In genomic region chr5:86858336-86858735, GRCm38 (mm10) we compare ENCODE assay signal across 30 mouse cellular contexts. TPM values are rescaled to one million over a fixed set of nuclear protein-coding genes. Genes with fewer than 3 reads are reported as not detected.
A peak's percentile ranks its signal among the peaks of the same experiment; 100 is the strongest.
DNase-seq lines count a peak whose midpoint lies in the region; ATAC-seq and TF ChIP-seq lines count a peak whose summit lies in the region.
"Had no signal": no experiment of that assay in that cellular context is flagged by ENCODE, and none has a peak within 500 bp of the region (broad histone marks: within the 10 kb centered on the region; RNA-seq: fewer than 3 reads in every experiment).

No protein-coding gene starts in this region.

- H3K9me3 ChIP-seq in stomach, postnatal 0 days (ENCODE audit: control insufficient read depth, low read length): no peaks in the 10 kb centered on the region
- no peaks in the 10 kb centered on the region for H3K9me3 ChIP-seq in midbrain, embryonic 13.5 days
- H3K9me3 ChIP-seq: embryonic facial prominence, embryonic 12.5 days; forebrain, embryonic 13.5 days; G1E; heart, embryonic 12.5 days; heart, embryonic 15.5 days; hindbrain, embryonic 15.5 days had no signal

- H3K4me2 ChIP-seq in stomach, postnatal 0 days (replicated peaks; ENCODE audit: low read depth): no peak overlapping the region
- H3K4me2 ChIP-seq in midbrain, embryonic 13.5 days (replicated peaks): no peak overlapping the region
- H3K4me2 ChIP-seq: embryonic facial prominence, embryonic 12.5 days; forebrain, embryonic 13.5 days; heart, embryonic 12.5 days; heart, embryonic 15.5 days; hindbrain, embryonic 15.5 days had no signal

- TF ChIP-seq EP300 in stomach, postnatal 0 days (optimal IDR thresholded peaks at IDR 0.05): no peak

- ATAC-seq in stomach, postnatal 0 days (ENCODE audit: low FRiP score, low TSS enrichment): no peak
- no peak for ATAC-seq in midbrain, embryonic 13.5 days
- ATAC-seq: activated CD4-positive, CD25-positive, alpha-beta regulatory T cell, adult 4 months; forebrain, embryonic 13.5 days; forebrain, embryonic 16.5 days; intestine, postnatal 0 days; Patski had no signal

- H3K4me1 ChIP-seq in stomach, postnatal 0 days (replicated peaks; ENCODE audit: control insufficient read depth, insufficient read depth): no peaks in the 10 kb centered on the region
- H3K4me1 ChIP-seq in midbrain, embryonic 13.5 days (replicated peaks): no peaks in the 10 kb centered on the region
- H3K4me1 ChIP-seq: embryonic facial prominence, embryonic 12.5 days; forebrain, embryonic 13.5 days; heart, embryonic 15.5 days; hindbrain, embryonic 15.5 days had no signal

- WGBS in stomach, postnatal 0 days: 52% methylated on average over 3 of the region's 3 CpGs
- 51% methylated on average over 3 of the region's 3 CpGs for WGBS in midbrain, embryonic 13.5 days

- peak; percentile 81 for DNase-seq in heart, adult 11 months
- no peak for DNase-seq in heart, postnatal 14 days
- peak; percentile 91 for DNase-seq in R1 (ENCODE audit: low read depth, low spot score)
- DNase-seq in stomach, postnatal 0 days (ENCODE audit: low spot score): no peak
- DNase-seq in cerebellum, postnatal 14 days: no peak
- DNase-seq: adrenal gland, adult 8-10 months; adrenal gland, postnatal 25 days; B cell, adult 2 months; cerebellum, adult 11-12 months; cerebellum, adult 8-10 months; cerebellum, postnatal 10 days; gastrocnemius, postnatal 14 days; heart, adult 18-20 months; heart, postnatal 10 days; heart, postnatal 4 days; kidney, adult 2 months had no signal

- no peaks in the 10 kb centered on the region for H3K27me3 ChIP-seq in stomach, postnatal 0 days (ENCODE audit: control insufficient read depth, insufficient read depth, low read length)
- H3K27me3 ChIP-seq in midbrain, embryonic 13.5 days: no peaks in the 10 kb centered on the region
- H3K27me3 ChIP-seq: CH12.LX; embryonic facial prominence, embryonic 12.5 days; forebrain, embryonic 13.5 days; heart, embryonic 12.5 days; heart, embryonic 15.5 days; hindbrain, embryonic 15.5 days; Patski had no signal

- no peak overlapping the region for H3K9ac ChIP-seq in stomach, postnatal 0 days (ENCODE audit: low read length)
- H3K9ac ChIP-seq in midbrain, embryonic 13.5 days (replicated peaks): no peak overlapping the region
- H3K9ac ChIP-seq: embryonic facial prominence, embryonic 12.5 days; forebrain, embryonic 13.5 days; heart, embryonic 12.5 days; heart, embryonic 15.5 days; hindbrain, embryonic 15.5 days had no signal

- intact Hi-C loops in heart, postnatal 14 days (cut with DNase I): no loop called here

- H3K4me3 ChIP-seq in stomach, postnatal 0 days (ENCODE audit: low read depth, low read length): no peak overlapping the region
- H3K4me3 ChIP-seq in midbrain, embryonic 13.5 days (replicated peaks): no peak overlapping the region
- H3K4me3 ChIP-seq: embryonic facial prominence, embryonic 12.5 days; erythroblast, embryonic 14.5 days; forebrain, embryonic 13.5 days; heart, embryonic 12.5 days; heart, embryonic 15.5 days; hindbrain, embryonic 15.5 days had no signal

- TF ChIP-seq CTCF in stomach, postnatal 0 days (IDR thresholded peaks at IDR 0.05; ENCODE audit: low read depth): no peak

- H3K36me3 ChIP-seq in stomach, postnatal 0 days (ENCODE audit: control insufficient read depth, insufficient read depth, low read length): no peaks in the 10 kb centered on the region
- no peaks in the 10 kb centered on the region for H3K36me3 ChIP-seq in midbrain, embryonic 13.5 days
- H3K36me3 ChIP-seq: embryonic facial prominence, embryonic 12.5 days; G1E; heart, embryonic 12.5 days; heart, embryonic 15.5 days; hindbrain, embryonic 15.5 days had no signal

- H3K27ac ChIP-seq in stomach, postnatal 0 days (replicated peaks): 0 out of 2 replicates have a peak overlapping the region, but pooled peaks have one; percentile 13
- H3K27ac ChIP-seq in midbrain, embryonic 13.5 days: no peak overlapping the region
- H3K27ac ChIP-seq: embryonic facial prominence, embryonic 12.5 days; forebrain, embryonic 13.5 days; heart, embryonic 15.5 days; hindbrain, embryonic 15.5 days had no signal

RNA-seq across cellular contexts. Expression of gene Ugt2b34, which starts 48.4 kb away (rescaled TPM):
- not detected for total RNA-seq in heart, postnatal 14 days (2021)
- 64.1 and 68.1 TPM in 2 replicates for polyA plus RNA-seq in stomach, postnatal 0 days (2015; fragmentation: Nextera tagmentation; extraction: Ambion mirVana)
- polyA plus RNA-seq in midbrain, embryonic 13.5 days (2015; fragmentation: Nextera tagmentation; extraction: Ambion mirVana): 0.13 TPM in 1 of 2 replicates, not detected in the other
- total RNA-seq: adrenal gland, adult 8-10 months; adrenal gland, postnatal 25 days; CH12.LX; gastrocnemius, postnatal 14 days; heart, postnatal 10 days; heart, postnatal 4 days had no signal
- polyA plus RNA-seq: activated CD4-positive, CD25-positive, alpha-beta regulatory T cell, adult 4 months; embryonic facial prominence, embryonic 12.5 days; erythroblast, embryonic 14.5 days; forebrain, embryonic 13.5 days; forebrain, embryonic 16.5 days; G1E; hindbrain, embryonic 11.5 days; hindbrain, embryonic 15.5 days had no signal

RNA-seq across cellular contexts. Expression of gene Ythdc1, which starts 54.3 kb away (rescaled TPM):
- 10 to 100 TPM; 34.9 to 35.6 TPM for total RNA-seq in heart, postnatal 14 days (2021)
- 17.8 and 18.4 TPM in 2 replicates for polyA plus RNA-seq in stomach, postnatal 0 days (2015; fragmentation: Nextera tagmentation; extraction: Ambion mirVana)
- 44.1 and 46.8 TPM in 2 replicates for polyA plus RNA-seq in midbrain, embryonic 13.5 days (2015; fragmentation: Nextera tagmentation; extraction: Ambion mirVana)

Comparison
In these comparisons a context has a peak if more than half of its experiments do, and no peak if none do; other contexts are left out.
1. DNase-seq: peak in heart, adult 11 months (single experiment) and R1 (single experiment); none in heart, postnatal 14 days (0 of 2), stomach, postnatal 0 days (single experiment) and cerebellum, postnatal 14 days (0 of 2).
2. RNA of gene Ugt2b34, which starts 48.4 kb away (polyA plus RNA-seq): 64.1 to 68.1 TPM in stomach, postnatal 0 days; 0.13 TPM in midbrain, embryonic 13.5 days; every median in the first group is over 10 times any median in the second.